Mouse (Mus musculus) bone marrow, adult 2 months (tissue): Measurements from ENCODE around the gene Maml3. TPM values are rescaled to one million over a fixed set of nuclear protein-coding genes. Genes with fewer than 3 reads are reported as not detected.

ENCODE experiments used
- H3K27ac ChIP-seq: fragments of 200-500 bp; 2 replicates; pipeline ENCODE4 v1.5.1; 2012; ENCODE audit warnings: low read depth, mild to moderate bottlenecking, control low read depth, inconsistent platforms, low read length; ENCODE audit not compliant: control insufficient read depth, poor library complexity, insufficient read depth
- H3K4me1 ChIP-seq: fragments of 200-500 bp; 2 replicates; pipeline ENCODE4 v1.6.1; 2011; ENCODE audit warnings: low read length; ENCODE audit not compliant: control insufficient read depth, insufficient read depth
- H3K4me3 ChIP-seq: fragments of 200-500 bp; replicated peaks from 2 replicates; pipeline ENCODE3; 2011; ENCODE audit warnings: mild to moderate bottlenecking, low read depth, low read length, control low read depth; ENCODE audit not compliant: control insufficient read depth
- CTCF ChIP-seq: fragments of 200-500 bp; IDR thresholded peaks from 2 replicates; pipeline ENCODE4 v1.5.1; 2011; ENCODE audit warnings: low read length, control low read depth; ENCODE audit not compliant: control insufficient read depth, insufficient read depth
- POLR2A ChIP-seq: fragments of 200-500 bp; IDR thresholded peaks from 2 replicates; pipeline ENCODE4 v1.6.1; 2011; ENCODE audit warnings: low read depth, mild to moderate bottlenecking, control low read depth, low read length, borderline replicate concordance; ENCODE audit not compliant: control insufficient read depth
- WGBS: fragments of 180-500 bp; shearing (Covaris S2); methylation state at CpG from one replicate; pipeline ENCODE4 v1.1.7; 2018; 5-methylcytosine and 5-hydroxymethylcytosine counted together
- polyA plus RNA-seq: library from polyadenylated mRNA; stranded (reverse); fragments of >200 nt; gene quantifications from 2 replicates; pipeline ENCODE4 v1.2.4, GENCODE M21; 2011; ENCODE audit warnings: low replicate concordance; ENCODE audit not compliant: missing spikeins, insufficient read depth, insufficient read length

Maml3 gene
- polyA plus RNA-seq, 1 experiment: 4.9 TPM

DNA sequence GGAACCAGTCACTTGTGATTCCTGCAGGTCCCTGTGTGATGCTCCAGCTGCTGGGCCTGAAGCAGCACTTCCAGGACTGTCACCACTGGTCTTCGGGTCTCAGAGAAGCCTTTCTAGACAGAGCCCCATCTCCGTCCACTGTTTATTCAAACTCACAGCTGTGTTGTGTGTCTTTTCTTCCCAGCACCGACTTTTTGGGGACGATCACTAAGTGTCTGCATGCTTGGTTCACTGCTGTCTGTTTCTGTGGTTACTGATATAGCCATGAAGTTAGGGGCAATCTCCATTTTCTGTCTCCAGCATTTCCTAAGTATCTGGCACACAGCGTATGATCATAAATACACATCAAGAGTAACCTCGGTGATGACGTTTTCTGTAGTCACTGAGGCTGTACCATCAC is 313.3 kb downstream of the Maml3 start:
- 72% methylated on average over 7 of the region's 7 CpGs for WGBS
- Histone ChIP-seq H3K4me3 (no peak overlapping the region), H3K4me1 (peaks cover 5% of the 10 kb centered on the region), H3K27ac (no peak overlapping the region)
- no peak for TF ChIP-seq CTCF
- TF ChIP-seq POLR2A: no peak

GRCm38 (mm10) chr3:51789389-51789904 is 315.4 kb downstream of the Maml3 start:
- 34% methylated on average over 10 of the region's 10 CpGs for WGBS
- no peak for TF ChIP-seq POLR2A
- peak overlapping the region; percentile 27 for H3K27ac ChIP-seq
- H3K4me3 ChIP-seq: no peak overlapping the region
- H3K4me1 ChIP-seq: peaks cover 4% of the 10 kb centered on the region

DNA sequence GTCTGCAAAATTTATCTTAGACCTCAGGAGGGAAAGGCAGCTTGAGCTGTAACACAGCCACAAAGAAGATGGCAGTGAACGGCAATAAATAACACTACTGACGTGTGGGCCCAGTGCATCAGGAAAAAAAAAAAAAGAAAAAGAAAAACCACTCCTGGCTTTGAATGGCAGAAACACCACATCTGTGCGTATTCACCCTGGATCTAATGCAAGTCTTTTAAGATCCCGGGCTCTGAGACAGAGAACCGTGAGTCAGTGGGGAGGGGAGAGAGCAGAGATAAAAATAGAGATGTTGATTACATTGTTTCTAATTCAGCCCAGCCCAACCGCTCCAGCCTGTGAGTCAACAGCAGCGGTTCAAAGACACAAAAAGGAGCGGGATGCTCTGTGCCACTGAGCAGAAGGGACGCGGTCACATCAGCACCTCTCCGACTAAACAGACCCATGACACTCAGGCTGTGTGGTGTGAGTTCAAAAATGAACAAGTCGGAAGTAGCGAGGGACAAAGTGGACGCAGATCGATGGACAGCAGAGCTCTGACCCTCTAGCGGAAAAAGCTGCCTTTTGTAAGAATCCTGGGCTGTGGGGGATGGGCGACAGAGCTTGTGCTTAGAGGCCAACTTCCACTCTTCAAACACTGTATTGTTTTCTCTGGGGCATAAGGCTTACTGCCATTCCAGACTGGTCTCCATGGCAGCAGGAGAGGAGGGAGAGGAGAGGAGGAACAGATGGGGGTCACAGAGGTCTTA is 316.1 kb downstream of the Maml3 start:
- peak overlapping the region; percentile 52 for H3K4me3 ChIP-seq
- TF ChIP-seq CTCF (no peak), POLR2A (no peak)
- peaks cover 4% of the 10 kb centered on the region for H3K4me1 ChIP-seq
- WGBS: 7% methylated on average over 17 of the region's 17 CpGs
- H3K27ac ChIP-seq: peak overlapping the region; percentile 27

- peaks cover 4% of the 10 kb centered on the region for H3K4me1 ChIP-seq
- no peak overlapping the region for H3K27ac ChIP-seq
- TF ChIP-seq POLR2A (no peak), CTCF (no peak)
- no peak overlapping the region for H3K4me3 ChIP-seq
- 90% methylated on average over 2 of the region's 2 CpGs for WGBS
These were observed 316.9 kb downstream of the Maml3 start for GRCm38 (mm10) chr3:51787945-51788344.

DNA sequence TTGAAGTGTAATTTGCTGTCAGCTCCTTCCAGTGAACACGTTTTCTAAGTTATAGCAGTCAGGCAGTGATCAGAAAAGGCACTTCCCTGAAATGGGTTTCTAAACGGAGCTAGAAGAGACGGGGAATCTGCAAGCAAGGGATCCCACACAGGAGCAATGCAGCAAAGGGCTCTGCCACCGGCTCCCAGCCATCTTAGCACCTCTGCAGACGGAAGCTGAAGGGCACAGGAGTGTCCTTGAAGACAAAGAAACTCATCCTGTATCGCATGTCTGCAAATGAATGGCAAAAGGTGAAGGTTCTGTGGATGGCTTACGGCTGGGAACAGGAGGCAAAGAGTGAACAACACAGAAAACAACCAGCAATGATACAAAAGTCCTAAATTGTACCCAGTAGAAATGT is 319.1 kb downstream of the Maml3 start:
- TF ChIP-seq POLR2A (no peak), CTCF (no peak)
- Histone ChIP-seq H3K4me1 (peaks cover 5% of the 10 kb centered on the region), H3K27ac (no peak overlapping the region), H3K4me3 (no peak overlapping the region)
- WGBS: 83% methylated on average over 7 of the region's 7 CpGs

GRCm38 (mm10) chr3:51782191-51782590 is 322.7 kb downstream of the Maml3 start:
- Histone ChIP-seq H3K27ac (no peak overlapping the region), H3K4me1 (peaks cover 1% of the 10 kb centered on the region; the same call in 1 of the 2 replicates), H3K4me3 (no peak overlapping the region)
- TF ChIP-seq CTCF (no peak), POLR2A (no peak)
- WGBS: 34% methylated on average over 10 of the region's 10 CpGs

- WGBS: 53% methylated on average over 16 of the region's 16 CpGs
- Histone ChIP-seq H3K4me1 (peaks cover 1% of the 10 kb centered on the region; the same call in 1 of the 2 replicates), H3K4me3 (no peak overlapping the region), H3K27ac (no peak overlapping the region)
- no peak for TF ChIP-seq CTCF
- TF ChIP-seq POLR2A: no peak
These were observed 325.9 kb downstream of the Maml3 start for GRCm38 (mm10) chr3:51778738-51779592.

GRCm38 (mm10) chr3:51778179-51778578 is 326.7 kb downstream of the Maml3 start:
- peaks cover 6% of the 10 kb centered on the region for H3K4me1 ChIP-seq
- TF ChIP-seq POLR2A (no peak), CTCF (no peak)
- 37% methylated on average over 3 of the region's 3 CpGs for WGBS
- H3K4me3 ChIP-seq: no peak overlapping the region
- no peak overlapping the region for H3K27ac ChIP-seq
